Mouse (Mus musculus) heart, adult 18-20 months (tissue): ENCODE data around the gene Iars2. TPM values are rescaled to one million over a fixed set of nuclear protein-coding genes. Genes with fewer than 3 reads are reported as not detected.
"Not testable (repeated sequence)": the region's sequence is repeated elsewhere in the genome, so short reads cannot be mapped to it uniquely, and the experiment has no call there.

Source experiments
- DNase-seq, 2 experiments: peaks; one replicate each; pipeline ENCODE4 v3.0.0; 2021 to 2022; ENCODE audit warnings: mixed read lengths in 1 of 2
- total RNA-seq, 2 experiments: library from RNA; stranded (reverse); gene quantifications; 2 replicates each; pipeline ENCODE4 v1.2.3; 2021

Iars2 gene
- total RNA-seq, 2 experiments from 2014 or later, result 74.5 to 85.3 TPM

DNA sequence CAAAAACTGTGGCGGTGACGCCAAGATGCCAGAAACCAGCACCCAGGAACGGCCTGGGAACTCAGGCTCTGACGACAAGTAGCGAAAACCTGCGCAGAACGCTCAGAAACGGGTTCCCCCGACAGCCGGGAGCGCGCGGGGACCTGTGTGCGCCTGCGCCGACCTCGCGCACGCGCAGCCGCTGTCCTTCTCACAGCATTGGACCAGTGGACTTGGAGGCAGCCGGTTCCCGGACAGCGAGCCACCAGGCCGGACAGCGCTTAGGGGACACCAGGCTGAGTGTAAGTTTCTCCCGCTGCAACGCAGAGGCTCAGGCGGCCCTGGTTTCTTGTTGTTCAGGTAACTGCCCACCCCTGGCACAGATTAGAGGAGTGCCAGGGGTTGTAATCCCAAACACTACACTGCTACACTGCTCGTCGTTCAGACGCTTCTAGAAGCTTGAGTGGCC lies 2.8 kb upstream of the Iars2 start, which contains the start of gene Bpnt1:
Gene Bpnt1 (plus strand): TSS at position 167 of the 448 bp plus-strand sequence.
- peak; percentile 89 to 95 for DNase-seq

GRCm38 (mm10) chr1:185331364-185331763 lies 2.2 kb upstream of the Iars2 start:
- no peak for DNase-seq

GRCm38 (mm10) chr1:185329851-185330250 lies 655 bp upstream of the Iars2 start:
- no peak for DNase-seq

DNA sequence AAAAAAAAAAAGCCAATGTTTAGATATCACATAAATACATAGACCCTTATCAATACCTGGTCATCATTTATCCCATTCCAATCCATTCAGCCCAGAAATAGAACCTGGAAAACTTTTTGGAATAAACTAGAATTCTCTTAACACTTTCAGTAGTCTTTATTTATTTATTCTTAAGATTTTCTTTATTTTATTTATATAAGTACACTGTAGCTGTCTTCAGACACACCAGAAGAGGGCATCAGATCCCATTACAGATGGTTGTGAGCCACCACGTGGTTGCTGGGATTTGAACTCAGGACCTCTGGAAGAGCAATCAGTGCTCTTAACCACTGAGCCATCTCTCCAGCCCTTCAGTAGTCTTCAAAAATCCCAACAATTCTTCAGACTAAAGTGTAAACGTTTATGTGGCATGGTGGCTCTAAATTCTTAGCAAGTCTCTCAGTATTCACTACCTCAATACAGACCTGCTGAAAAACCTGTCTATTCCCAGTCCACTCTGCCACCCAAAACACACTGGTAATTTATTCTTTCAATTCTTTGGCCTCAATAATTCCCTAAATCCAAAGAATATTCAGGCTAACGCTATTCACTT lies 1.3 kb downstream of the Iars2 start:
- DNase-seq, result not testable (repeated sequence)

GRCm38 (mm10) chr1:185315846-185316568 lies 13.2 kb downstream of the Iars2 start:
- DNase-seq, result no peak

GRCm38 (mm10) chr1:185314546-185314945 lies 14.7 kb downstream of the Iars2 start:
- DNase-seq, result no peak

- peak; percentile 30 to 42 for DNase-seq
Observed at GRCm38 (mm10) chr1:185311949-185312348, 17.2 kb downstream of the Iars2 start.

- peak; percentile 54 to 75 for DNase-seq
Observed at GRCm38 (mm10) chr1:185308908-185309307, 20.3 kb downstream of the Iars2 start.

- no peak for DNase-seq
Observed at GRCm38 (mm10) chr1:185308334-185308733, 20.9 kb downstream of the Iars2 start.

DNA sequence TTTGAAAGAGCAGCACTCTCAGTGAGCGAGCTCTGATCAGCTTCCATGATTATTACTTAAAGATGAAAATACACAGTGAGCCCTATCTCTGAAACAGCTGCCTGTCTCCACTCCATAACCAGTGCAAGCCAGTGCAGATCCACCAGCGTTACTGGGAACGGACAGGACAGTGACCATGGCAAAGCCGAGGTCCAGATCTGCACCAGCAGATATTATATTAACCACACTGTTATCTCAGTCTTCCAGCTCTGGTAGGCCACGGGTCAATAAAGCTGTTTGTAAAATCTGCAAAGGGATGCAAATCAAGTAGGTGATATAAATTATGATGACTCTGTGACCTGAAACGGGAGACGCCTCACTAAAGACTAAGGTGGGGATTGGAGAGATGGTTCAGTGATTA lies 21.6 kb downstream of the Iars2 start:
- DNase-seq, result no peak

DNA sequence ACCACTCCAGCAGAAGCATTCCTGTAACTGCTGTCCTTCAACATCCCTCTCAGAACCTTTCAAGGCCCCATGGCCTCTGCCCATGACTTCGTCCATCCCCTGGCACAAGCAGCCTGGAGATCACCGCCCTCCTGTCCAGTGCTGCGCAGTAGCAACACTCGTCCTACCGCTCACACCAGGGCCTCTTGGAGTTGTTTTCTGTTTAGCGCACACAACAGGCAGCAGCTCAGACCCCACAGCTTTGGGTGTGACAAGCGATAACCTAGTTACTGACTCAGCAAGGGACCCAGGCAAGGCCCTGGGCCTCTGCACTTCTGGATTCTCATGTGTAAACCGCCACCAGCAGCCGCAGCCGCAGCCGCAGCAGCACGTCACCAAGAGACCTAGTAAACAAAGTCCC lies 22.4 kb downstream of the Iars2 start:
- no peak for DNase-seq

DNA sequence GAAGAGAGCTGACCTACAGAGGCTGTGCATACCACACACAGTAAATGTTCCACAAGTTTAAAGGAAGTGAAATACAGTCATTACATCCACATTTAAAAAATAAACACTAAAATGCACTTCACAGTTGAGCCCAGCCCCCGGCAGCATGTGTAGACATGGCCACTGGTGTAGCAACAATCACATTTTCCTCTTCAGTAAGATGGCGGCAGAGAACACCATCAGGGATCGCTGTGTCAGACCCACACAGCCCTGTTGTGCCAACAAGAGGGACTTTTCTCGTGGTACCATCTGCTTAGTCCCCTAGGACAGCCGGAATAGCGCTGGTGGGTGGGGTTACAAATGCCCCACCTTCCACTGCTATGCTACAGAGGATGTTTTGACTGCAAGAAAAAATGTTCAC lies 26.4 kb downstream of the Iars2 start:
- no peak for DNase-seq

DNA sequence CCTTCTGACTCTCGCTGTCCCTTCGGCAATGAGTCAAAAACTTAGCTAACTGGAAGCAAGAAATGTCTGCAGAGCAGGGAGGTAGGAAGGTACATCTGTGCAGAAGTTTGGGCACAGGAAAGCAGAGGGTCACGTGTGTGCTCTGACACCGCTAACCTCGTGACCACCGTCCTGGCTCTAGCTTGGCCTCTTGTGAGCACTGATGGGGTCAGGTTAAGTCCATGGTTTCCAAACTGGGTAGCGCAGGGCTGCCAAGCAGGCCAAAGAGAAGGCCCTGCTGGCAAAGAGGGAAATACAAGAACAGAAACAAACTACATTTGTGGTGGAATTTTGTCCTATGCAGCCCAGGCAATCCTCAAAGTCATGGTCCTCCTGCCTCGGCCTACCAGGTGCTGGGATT lies 30.7 kb downstream of the Iars2 start:
- DNase-seq, result peak; percentile 25 to 61

GRCm38 (mm10) chr1:185296850-185297249 lies 32.3 kb downstream of the Iars2 start:
- DNase-seq, result no peak

DNA sequence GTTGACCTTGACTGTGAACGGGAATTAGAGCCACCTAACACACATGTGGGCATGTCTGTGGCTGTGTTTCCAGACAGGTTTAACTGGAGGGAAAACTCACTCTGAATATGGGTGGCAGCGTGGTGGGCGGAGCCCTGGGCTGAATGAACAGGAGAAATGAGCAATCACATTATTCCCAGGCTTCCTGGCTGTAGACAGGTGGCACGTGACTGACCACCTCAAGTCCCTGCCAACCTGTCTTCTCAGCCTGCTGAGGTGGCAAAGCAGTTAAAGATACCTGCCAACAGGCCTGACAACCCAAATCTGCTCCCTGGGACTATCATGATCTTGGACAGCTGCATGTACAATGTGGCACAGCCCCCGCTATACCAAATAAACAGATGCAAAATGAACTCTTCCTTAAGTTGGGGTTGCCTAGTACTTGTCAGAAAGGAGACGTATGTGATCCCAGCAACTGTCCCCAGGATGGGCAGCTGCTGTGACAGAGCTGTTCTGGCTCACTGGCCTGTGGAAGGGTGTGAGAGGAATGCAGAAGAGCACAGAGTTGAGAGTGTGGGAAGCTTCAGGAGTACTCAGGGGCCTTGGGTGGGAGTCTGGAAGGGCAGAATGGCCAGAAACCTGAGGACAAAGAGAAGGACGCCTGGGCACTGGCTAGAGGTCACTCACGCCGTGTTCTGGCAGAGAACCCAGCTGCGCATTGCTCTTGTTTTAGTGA lies 36.4 kb downstream of the Iars2 start:
- no peak for DNase-seq

DNA sequence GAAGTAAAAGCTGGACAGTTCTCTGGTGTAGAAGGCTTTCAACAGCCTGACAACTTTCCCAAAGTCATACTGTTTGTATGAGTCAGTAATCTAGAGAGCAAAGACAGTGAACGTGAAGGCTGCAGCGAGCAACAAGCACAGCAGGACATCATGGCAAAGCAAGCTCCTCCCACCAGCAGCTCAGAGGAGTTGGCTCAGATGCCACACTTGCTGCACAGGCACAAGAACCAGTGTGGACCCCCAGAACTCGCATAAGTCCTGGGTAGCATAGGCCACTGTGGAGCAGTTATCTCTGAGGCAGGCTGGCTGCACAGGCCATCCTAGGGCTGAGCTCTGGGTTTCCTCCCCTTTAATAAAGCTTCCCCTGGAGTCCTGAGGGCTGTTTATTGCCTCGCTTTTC lies 37.9 kb downstream of the Iars2 start:
- DNase-seq, result no peak

GRCm38 (mm10) chr1:185289231-185289630 lies 40.0 kb downstream of the Iars2 start:
- DNase-seq, result peak; percentile 22 to 34

DNA sequence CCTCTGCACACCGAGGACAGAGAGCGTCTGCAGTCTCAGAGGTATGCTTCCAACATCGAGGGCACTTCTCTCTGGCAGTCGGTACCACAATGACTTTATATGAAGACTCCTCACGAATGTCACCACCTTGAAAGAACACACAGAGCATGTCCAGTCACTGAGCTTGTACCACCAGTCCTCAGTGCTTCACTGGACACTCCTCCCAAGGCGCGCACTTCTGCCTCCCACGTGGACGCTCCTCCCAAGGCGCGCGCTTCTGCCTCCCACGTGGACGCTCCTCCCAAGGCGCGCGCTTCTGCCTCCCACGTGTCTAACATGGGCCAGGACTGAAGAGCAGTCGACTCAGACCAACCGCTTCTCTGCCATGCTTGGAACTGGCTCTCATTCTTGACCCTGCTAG lies 42.1 kb downstream of the Iars2 start:
- no peak for DNase-seq

- peak; percentile 62 to 74 for DNase-seq
Observed at GRCm38 (mm10) chr1:185285171-185285570, 44.0 kb downstream of the Iars2 start.

- DNase-seq, result peak; percentile 83 to 87
Observed at GRCm38 (mm10) chr1:185284740-185285139, 44.5 kb downstream of the Iars2 start.

- no peak for DNase-seq
Observed at GRCm38 (mm10) chr1:185283247-185283646, 45.9 kb downstream of the Iars2 start.

DNA sequence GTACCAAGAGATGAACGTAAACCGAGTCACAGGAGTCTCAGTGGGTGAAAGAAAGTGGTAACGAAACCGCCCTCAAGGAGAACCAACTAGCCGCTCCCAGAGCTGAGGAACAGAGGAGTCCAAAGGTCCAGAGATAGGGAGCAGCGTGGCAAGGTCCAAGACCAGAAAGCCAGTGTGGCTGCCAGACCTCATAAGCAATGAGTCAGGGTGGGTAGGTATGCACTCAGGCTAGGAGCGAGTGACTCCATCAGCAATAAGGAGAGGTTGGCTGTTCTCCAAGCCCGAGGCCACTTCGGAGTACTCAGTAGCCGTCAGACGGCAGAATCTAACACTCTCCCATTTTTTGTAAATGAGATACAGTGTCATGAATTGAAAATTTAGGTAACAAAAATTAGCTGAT lies 46.4 kb downstream of the Iars2 start:
- no peak for DNase-seq

GRCm38 (mm10) chr1:185280616-185281015 lies 48.6 kb downstream of the Iars2 start:
- DNase-seq, result no peak
